ENCODE assay signal across 8 mouse cellular contexts in the genomic region with DNA sequence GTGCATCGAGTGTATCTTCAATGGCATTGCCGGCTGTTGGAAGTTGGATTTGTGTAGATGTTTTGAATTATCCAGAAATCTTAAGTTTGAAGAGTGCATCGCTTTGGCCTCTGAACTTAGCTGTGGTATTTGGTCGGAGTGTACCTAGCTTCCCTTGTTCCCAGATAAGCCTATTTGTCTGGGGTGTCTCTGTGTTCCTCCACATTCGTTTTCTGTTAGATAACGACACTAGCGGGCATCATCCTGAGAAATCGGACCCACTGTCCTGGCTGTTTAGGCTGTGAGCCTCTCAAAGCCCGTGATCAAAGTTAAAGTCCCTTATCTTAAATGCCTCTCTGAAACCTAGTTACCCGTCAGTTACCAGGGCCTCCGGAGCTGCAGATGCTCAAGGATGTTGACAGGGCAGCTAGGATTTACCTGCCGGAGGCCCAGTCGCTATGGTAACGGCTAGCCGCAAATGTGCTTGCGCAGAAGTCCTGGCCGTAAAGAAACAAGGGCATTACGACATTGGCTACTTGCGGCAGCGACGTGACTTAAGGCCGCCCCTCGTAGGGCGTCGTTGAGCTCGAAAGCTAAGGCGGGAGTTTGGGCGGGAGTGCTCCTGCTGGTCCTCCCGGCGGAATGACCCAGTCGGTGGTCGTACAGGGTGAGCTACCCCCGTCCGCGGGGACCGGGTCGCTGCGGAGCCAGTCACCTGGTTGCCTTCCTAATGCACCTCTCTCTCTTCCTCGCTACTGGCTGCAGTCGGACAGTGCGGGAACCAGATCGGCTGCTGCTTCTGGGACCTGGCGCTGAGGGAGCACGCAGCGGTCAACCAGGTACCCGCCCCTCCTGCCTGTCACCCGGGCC. TPM values are rescaled to one million over a fixed set of nuclear protein-coding genes. Genes with fewer than 3 reads are reported as not detected.
A peak's percentile ranks its signal among the peaks of the same experiment; 100 is the strongest.
DNase-seq lines count a peak whose midpoint lies in the region; ATAC-seq and TF ChIP-seq lines count a peak whose summit lies in the region.

Fam229b (minus strand) TSS at position 453 of the 849 bp plus-strand sequence.
Tube1 (plus strand) TSS at position 515 of the 849 bp plus-strand sequence.

- peak; percentile 65; the same call in 1 of the 2 replicates for TF ChIP-seq POLR2A in bone marrow, adult 2 months (IDR thresholded peaks at IDR 0.05; ENCODE audit: borderline replicate concordance, control insufficient read depth, low read depth, low read length)
- peak; percentile 32; the same call in 1 of the 2 replicates for TF ChIP-seq POLR2A in limb, embryonic 14.5 days (IDR thresholded peaks at IDR 0.05; ENCODE audit: borderline replicate concordance, extremely low read depth, insufficient read depth, insufficient read length)

- peak within 1 kb of the TSS; percentile 52; the same call in 1 of the 2 replicates for H3K27ac ChIP-seq in bone marrow, adult 2 months (ENCODE audit: control insufficient read depth, insufficient read depth, low read depth, low read length, poor library complexity)
- H3K27ac ChIP-seq in embryonic facial prominence, embryonic 15.5 days (replicated peaks): 0 out of 2 replicates have a peak within 1 kb of the TSS, but pooled peaks have one; percentile 48
- peak within 1 kb of the TSS; percentile 62 for H3K27ac ChIP-seq in limb, embryonic 14.5 days (replicated peaks; ENCODE audit: low read depth, low read length)
- peak within 1 kb of the TSS; percentile 78 for H3K27ac ChIP-seq in midbrain, postnatal 0 days (ENCODE audit: low read depth, low read length)

- DNase-seq in 416B (ENCODE audit: low read depth): peak; percentile 90
- peak; percentile 87 for DNase-seq in heart, adult 8-10 months (ENCODE audit: low spot score)
- DNase-seq in kidney, adult 9 months: peak; percentile 95
- DNase-seq in limb, embryonic 14.5 days (ENCODE audit: low spot score): peak; percentile 95
- DNase-seq in midbrain, postnatal 0 days (ENCODE audit: low spot score): peak; percentile 97
- DNase-seq in spleen, postnatal 14 days (ENCODE audit: low spot score in 2 of 2): peak; percentile 58 to 78

- 5% methylated on average over 47 of the region's 47 CpGs for WGBS in bone marrow, adult 2 months
- 3% methylated on average over 47 of the region's 47 CpGs for WGBS in embryonic facial prominence, embryonic 15.5 days
- WGBS in limb, embryonic 14.5 days: 7% methylated on average over 44 of the region's 47 CpGs
- 3% methylated on average over 47 of the region's 47 CpGs for WGBS in midbrain, postnatal 0 days

- H3K4me1 ChIP-seq in bone marrow, adult 2 months (ENCODE audit: control insufficient read depth, insufficient read depth, low read length): no peaks in the 10 kb centered on the region; the same call in 1 of the 2 replicates
- peaks cover 6% of the 10 kb centered on the region for H3K4me1 ChIP-seq in embryonic facial prominence, embryonic 15.5 days
- H3K4me1 ChIP-seq in limb, embryonic 14.5 days (ENCODE audit: control insufficient read depth, insufficient read depth, low read length): 0 out of 2 replicates have a peak, but pooled peaks cover 5% of the 10 kb centered on the region
- peaks cover 3% of the 10 kb centered on the region; the same call in 1 of the 2 replicates for H3K4me1 ChIP-seq in midbrain, postnatal 0 days (ENCODE audit: insufficient read depth, low read length)

- TF ChIP-seq CTCF in bone marrow, adult 2 months (IDR thresholded peaks at IDR 0.05; ENCODE audit: control insufficient read depth, insufficient read depth, low read length): peak; percentile 2; the same call in 1 of the 2 replicates
- no peak for TF ChIP-seq CTCF in midbrain, postnatal 0 days (IDR thresholded peaks at IDR 0.05)

- peak within 1 kb of the TSS; percentile 99 for H3K4me3 ChIP-seq in bone marrow, adult 2 months (replicated peaks; ENCODE audit: control insufficient read depth, low read depth, low read length)
- peak within 1 kb of the TSS; percentile 72 for H3K4me3 ChIP-seq in embryonic facial prominence, embryonic 15.5 days (replicated peaks)
- H3K4me3 ChIP-seq in limb, embryonic 14.5 days (replicated peaks; ENCODE audit: low read length): peak within 1 kb of the TSS; percentile 74
- H3K4me3 ChIP-seq in midbrain, postnatal 0 days (ENCODE audit: low read depth, low read length): peak within 1 kb of the TSS; percentile 63

- H3K9me3 ChIP-seq in embryonic facial prominence, embryonic 15.5 days (replicated peaks): no peaks in the 10 kb centered on the region
- no peaks in the 10 kb centered on the region for H3K9me3 ChIP-seq in limb, embryonic 14.5 days (ENCODE audit: control insufficient read depth, low read length)
- H3K9me3 ChIP-seq in midbrain, postnatal 0 days (ENCODE audit: low read length): no peaks in the 10 kb centered on the region

- H3K4me2 ChIP-seq in embryonic facial prominence, embryonic 15.5 days (replicated peaks): peak within 1 kb of the TSS; percentile 77
- peak within 1 kb of the TSS; percentile 78 for H3K4me2 ChIP-seq in limb, embryonic 14.5 days (replicated peaks; ENCODE audit: low read depth, low read length, severe bottlenecking)
- peak within 1 kb of the TSS; percentile 80 for H3K4me2 ChIP-seq in midbrain, postnatal 0 days (ENCODE audit: low read depth, low read length, poor library complexity, severe bottlenecking)

- no peaks in the 10 kb centered on the region for H3K27me3 ChIP-seq in embryonic facial prominence, embryonic 15.5 days
- H3K27me3 ChIP-seq in limb, embryonic 14.5 days (ENCODE audit: control insufficient read depth, insufficient read depth, low read length): no peaks in the 10 kb centered on the region
- no peaks in the 10 kb centered on the region for H3K27me3 ChIP-seq in midbrain, postnatal 0 days (ENCODE audit: insufficient read depth, low read length)

- peak within 1 kb of the TSS; percentile 53 for H3K9ac ChIP-seq in embryonic facial prominence, embryonic 15.5 days
- peak within 1 kb of the TSS; percentile 77 for H3K9ac ChIP-seq in limb, embryonic 14.5 days (ENCODE audit: low read depth, low read length, severe bottlenecking)
- H3K9ac ChIP-seq in midbrain, postnatal 0 days (replicated peaks; ENCODE audit: low read length, poor library complexity, severe bottlenecking): peak within 1 kb of the TSS; percentile 60

- H3K36me3 ChIP-seq in embryonic facial prominence, embryonic 15.5 days: peaks cover 13% of the 10 kb centered on the region
- H3K36me3 ChIP-seq in limb, embryonic 14.5 days (ENCODE audit: control insufficient read depth, insufficient read depth, low read length): peaks cover 13% of the 10 kb centered on the region
- 0 out of 2 replicates have a peak, but pooled peaks cover 3% of the 10 kb centered on the region for H3K36me3 ChIP-seq in midbrain, postnatal 0 days (ENCODE audit: insufficient read depth, low read length)

- ATAC-seq in embryonic facial prominence, embryonic 15.5 days (ENCODE audit: insufficient number of reproducible peaks, low FRiP score, low TSS enrichment, low read depth): peak; percentile 88
- peak; percentile 92 for ATAC-seq in limb, embryonic 14.5 days (ENCODE audit: low FRiP score, low read depth)
- peak; percentile 90 for ATAC-seq in midbrain, postnatal 0 days (ENCODE audit: low FRiP score)

RNA-seq across cellular contexts. Expression of gene Fam229b, which starts in this region (rescaled TPM):
- not detected in 2 replicates for polyA plus RNA-seq in bone marrow, adult 2 months (2011; ENCODE audit: insufficient read depth, insufficient read length, low replicate concordance, missing spikeins)
- 14.4 and 15.3 TPM in 2 replicates for polyA plus RNA-seq in embryonic facial prominence, embryonic 15.5 days (2015; fragmentation: Nextera tagmentation; extraction: Ambion mirVana)
- total RNA-seq in heart, adult 8-10 months (2022): 10 to 100 TPM in 2 of 4 experiments, 1 to 10 TPM in 2; 6.2 to 10.7 (median 9.3) TPM
- polyA plus RNA-seq in limb, embryonic 14.5 days (2012; rRNA removed): 7.6 and 7.9 TPM in 2 replicates
- 10.9 and 13.0 TPM in 2 replicates for polyA plus RNA-seq in limb, embryonic 14.5 days (2014; fragmentation: Nextera tagmentation; extraction: Ambion mirVana)
- total RNA-seq in midbrain, postnatal 0 days (2014; rRNA removed): 15.3 and 33.0 TPM in 2 replicates
- 44.4 and 44.6 TPM in 2 replicates for polyA plus RNA-seq in midbrain, postnatal 0 days (2015; fragmentation: Nextera tagmentation; extraction: Ambion mirVana)

RNA-seq across cellular contexts. Expression of gene Tube1, which starts in this region (rescaled TPM):
- polyA plus RNA-seq in bone marrow, adult 2 months (2011; ENCODE audit: insufficient read depth, insufficient read length, low replicate concordance, missing spikeins): 2.2 and 3.7 TPM in 2 replicates
- 14.3 and 15.6 TPM in 2 replicates for polyA plus RNA-seq in embryonic facial prominence, embryonic 15.5 days (2015; fragmentation: Nextera tagmentation; extraction: Ambion mirVana)
- 1 to 10 TPM in 2 of 4 experiments, under 1 TPM in 2; 0.73 to 1.3 (median 0.96) TPM for total RNA-seq in heart, adult 8-10 months (2022)
- polyA plus RNA-seq in limb, embryonic 14.5 days (2012; rRNA removed): 21.1 and 22.8 TPM in 2 replicates
- 15.6 and 18.0 TPM in 2 replicates for polyA plus RNA-seq in limb, embryonic 14.5 days (2014; fragmentation: Nextera tagmentation; extraction: Ambion mirVana)
- 7.6 and 8.6 TPM in 2 replicates for total RNA-seq in midbrain, postnatal 0 days (2014; rRNA removed)
- polyA plus RNA-seq in midbrain, postnatal 0 days (2015; fragmentation: Nextera tagmentation; extraction: Ambion mirVana): 2.4 and 3.6 TPM in 2 replicates

Comparison
In these comparisons a context has a peak if more than half of its experiments do, and no peak if none do; other contexts are left out.
1. Peak in every context shown above with its lines: DNase-seq, ATAC-seq, H3K4me3 ChIP-seq and H3K27ac ChIP-seq.